In the genomic region with DNA sequence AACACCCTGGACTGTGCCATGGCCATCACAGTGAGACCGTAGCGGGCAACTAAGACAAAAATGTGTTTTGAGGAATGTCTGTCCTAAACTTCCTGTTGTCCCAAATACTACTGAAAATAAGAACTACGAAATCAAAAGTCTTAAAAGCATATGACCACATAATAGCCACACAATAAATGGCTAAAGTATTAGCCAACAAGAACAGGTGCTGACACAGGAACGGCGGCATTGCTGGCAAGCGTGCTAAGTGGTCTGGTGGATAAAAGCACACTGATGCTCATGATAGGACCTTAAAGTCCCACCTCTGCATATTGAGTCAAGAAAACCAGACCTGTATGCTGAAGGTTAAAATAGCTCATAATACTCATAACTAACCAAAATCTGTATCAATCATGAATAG, we compare ENCODE assay signal across 31 mouse cellular contexts.
"Had no signal": no experiment of that assay in that cellular context is flagged by ENCODE, and none has a peak within 500 bp of the region (broad histone marks: within the 10 kb centered on the region; RNA-seq: fewer than 3 reads in every experiment).

No protein-coding gene starts in this region.

- H3K4me3 ChIP-seq: left cerebral cortex, adult 2 months; limb, embryonic 10.5 days; limb, embryonic 12.5 days; limb, embryonic 13.5 days; limb, embryonic 15.5 days; liver, embryonic 12.5 days; liver, embryonic 13.5 days; liver, embryonic 15.5 days; lung, embryonic 15.5 days; megakaryocyte, embryonic 14.5 days; midbrain, embryonic 12.5 days; midbrain, embryonic 15.5 days; myocyte; neural tube, embryonic 12.5 days had no signal

- H3K9ac ChIP-seq: limb, embryonic 12.5 days; limb, embryonic 13.5 days; limb, embryonic 15.5 days; liver, embryonic 12.5 days; liver, embryonic 13.5 days; liver, embryonic 14.5 days; liver, embryonic 15.5 days; liver, postnatal 0 days; lung, embryonic 14.5 days; lung, embryonic 15.5 days; midbrain, embryonic 12.5 days; midbrain, embryonic 13.5 days; midbrain, embryonic 15.5 days; neural tube, embryonic 12.5 days had no signal

- H3K9me3 ChIP-seq: limb, embryonic 10.5 days; limb, embryonic 12.5 days; limb, embryonic 13.5 days; limb, embryonic 15.5 days; liver, embryonic 12.5 days; liver, embryonic 13.5 days; liver, embryonic 15.5 days; lung, embryonic 15.5 days; megakaryocyte, embryonic 14.5 days; midbrain, embryonic 12.5 days; midbrain, embryonic 13.5 days; midbrain, embryonic 15.5 days; neural tube, embryonic 12.5 days had no signal

- H3K4me2 ChIP-seq: limb, embryonic 12.5 days; limb, embryonic 15.5 days; liver, embryonic 11.5 days; liver, embryonic 12.5 days; liver, embryonic 13.5 days; liver, embryonic 15.5 days; lung, embryonic 15.5 days; midbrain, embryonic 11.5 days had no signal

- H3K27ac ChIP-seq: left cerebral cortex, adult 2 months; limb, embryonic 10.5 days; limb, embryonic 12.5 days; limb, embryonic 13.5 days; limb, embryonic 15.5 days; liver, embryonic 12.5 days; liver, embryonic 13.5 days; liver, embryonic 14.5 days; liver, embryonic 15.5 days; lung, embryonic 15.5 days; macrophage; midbrain, embryonic 12.5 days; midbrain, embryonic 13.5 days; midbrain, embryonic 15.5 days; neural tube, embryonic 12.5 days had no signal

- ATAC-seq: liver, embryonic 12.5 days; liver, postnatal 0 days; lung, postnatal 0 days; midbrain, embryonic 13.5 days; midbrain, embryonic 15.5 days; midbrain, embryonic 16.5 days had no signal

- H3K27me3 ChIP-seq: limb, embryonic 12.5 days; limb, embryonic 13.5 days; limb, embryonic 15.5 days; liver, embryonic 13.5 days; liver, embryonic 15.5 days; lung, embryonic 15.5 days; midbrain, embryonic 12.5 days; midbrain, embryonic 13.5 days; midbrain, embryonic 15.5 days; neural tube, embryonic 12.5 days had no signal

- DNase-seq: left cerebral cortex, postnatal 4 days; liver; liver, embryonic 13.5 days; liver, postnatal 0 days; lung, adult 18-20 months; lung, adult 2 months; lung, embryonic 14.5 days; lung, postnatal 10 days; lung, postnatal 14 days; lung, postnatal 36 days; lung, postnatal 4 days had no signal

- H3K36me3 ChIP-seq: limb, embryonic 15.5 days; liver, embryonic 15.5 days; midbrain, embryonic 12.5 days; midbrain, embryonic 15.5 days; neural tube, embryonic 12.5 days had no signal
